Mouse (Mus musculus): Measurements from ENCODE around the gene Tas2r119. TPM values are rescaled to one million over a fixed set of nuclear protein-coding genes. Genes with fewer than 3 reads are reported as not detected.
A peak's percentile ranks its signal among the peaks of the same experiment; 100 is the strongest.
"Not testable (repeated sequence)": the region's sequence is repeated elsewhere in the genome, so short reads cannot be mapped to it uniquely, and the experiment has no call there.

Gene Tas2r119
- total RNA-seq (2021), result not detected
- long read RNA-seq, experiment 1, result 0 reads
- long read RNA-seq, experiment 2, result 0 reads

GRCm38 (mm10) chr15:32176989-32177388 is at the start of gene Tas2r119:
Gene Tas2r119, plus strand, starts transcription at chr15:32177289.
- no peak for DNase-seq (ENCODE audit: low spot score in 2 of 2)

GRCm38 (mm10) chr15:32132315-32132714 is 44.8 kb upstream of the Tas2r119 start:
- DNase-seq (ENCODE audit: low spot score in 2 of 2), result no peak

- no peak for DNase-seq (ENCODE audit: low spot score in 2 of 2)
Observed at GRCm38 (mm10) chr15:32141657-32142056, 35.4 kb upstream of the Tas2r119 start.

- no peak for DNase-seq (ENCODE audit: low spot score in 2 of 2)
Observed at GRCm38 (mm10) chr15:32144269-32144668, 32.8 kb upstream of the Tas2r119 start.

GRCm38 (mm10) chr15:32153404-32153803 is 23.7 kb upstream of the Tas2r119 start:
- peak in 1 of 2 experiments; percentile 18 for DNase-seq (ENCODE audit: low spot score in 2 of 2)

GRCm38 (mm10) chr15:32153857-32154449 is 23.1 kb upstream of the Tas2r119 start:
- DNase-seq (ENCODE audit: low spot score in 2 of 2), result no peak

GRCm38 (mm10) chr15:32156126-32156525 is 21.0 kb upstream of the Tas2r119 start:
- DNase-seq (ENCODE audit: low spot score in 2 of 2), result no peak

GRCm38 (mm10) chr15:32160281-32160680 is 16.8 kb upstream of the Tas2r119 start:
- DNase-seq (ENCODE audit: low spot score in 2 of 2), result no peak

GRCm38 (mm10) chr15:32171764-32172163 is 5.3 kb upstream of the Tas2r119 start:
- peak in 1 of 2 experiments; percentile 9 for DNase-seq (ENCODE audit: low spot score in 2 of 2)

- DNase-seq (ENCODE audit: low spot score in 2 of 2), result no peak
Observed at GRCm38 (mm10) chr15:32172175-32172987, 4.7 kb upstream of the Tas2r119 start.

- no peak for DNase-seq (ENCODE audit: low spot score in 2 of 2)
Observed at GRCm38 (mm10) chr15:32172988-32173329, 4.1 kb upstream of the Tas2r119 start.

GRCm38 (mm10) chr15:32180010-32180725 is 3.1 kb downstream of the Tas2r119 start:
- DNase-seq (ENCODE audit: low spot score in 2 of 2), result peak; percentile 12 to 56

- no peak for DNase-seq (ENCODE audit: low spot score in 2 of 2)
Observed at GRCm38 (mm10) chr15:32182026-32182425, 4.9 kb downstream of the Tas2r119 start.

GRCm38 (mm10) chr15:32184964-32185363 is 7.9 kb downstream of the Tas2r119 start:
- DNase-seq (ENCODE audit: low spot score in 2 of 2), result no peak

GRCm38 (mm10) chr15:32189879-32190278 is 12.8 kb downstream of the Tas2r119 start:
- DNase-seq (ENCODE audit: low spot score in 2 of 2), result no peak

GRCm38 (mm10) chr15:32190436-32190835 is 13.3 kb downstream of the Tas2r119 start:
- no peak for DNase-seq (ENCODE audit: low spot score in 2 of 2)

GRCm38 (mm10) chr15:32192948-32193347 is 15.9 kb downstream of the Tas2r119 start:
- no peak for DNase-seq (ENCODE audit: low spot score in 2 of 2)

GRCm38 (mm10) chr15:32198076-32198475 is 21.0 kb downstream of the Tas2r119 start:
- no peak for DNase-seq (ENCODE audit: low spot score in 2 of 2)

GRCm38 (mm10) chr15:32198561-32198960 is 21.5 kb downstream of the Tas2r119 start:
- DNase-seq (ENCODE audit: low spot score in 2 of 2), result no peak

- peak in 1 of 2 experiments; percentile 3 for DNase-seq (ENCODE audit: low spot score in 2 of 2)
Observed at GRCm38 (mm10) chr15:32203242-32203641, 26.2 kb downstream of the Tas2r119 start.

GRCm38 (mm10) chr15:32204908-32205307 is 27.8 kb downstream of the Tas2r119 start:
- DNase-seq (ENCODE audit: low spot score in 2 of 2), result peak in 1 of 2 experiments; percentile 30

- DNase-seq (ENCODE audit: low spot score in 2 of 2), result not testable (repeated sequence)
Observed at GRCm38 (mm10) chr15:32214687-32215086, 37.6 kb downstream of the Tas2r119 start.

Measured in layer of hippocampus, postnatal 14 days (tissue).